Mouse (Mus musculus) monocyte, adult 2 months (primary cell): ENCODE data around the gene Synj2.

Source experiments
- DNase-seq, 2 experiments: peaks; one replicate each; pipeline ENCODE4 v3.0.0; 2022; ENCODE audit warnings: low spot score in 2 of 2, low read depth in 1 of 2

Gene Synj2

DNA sequence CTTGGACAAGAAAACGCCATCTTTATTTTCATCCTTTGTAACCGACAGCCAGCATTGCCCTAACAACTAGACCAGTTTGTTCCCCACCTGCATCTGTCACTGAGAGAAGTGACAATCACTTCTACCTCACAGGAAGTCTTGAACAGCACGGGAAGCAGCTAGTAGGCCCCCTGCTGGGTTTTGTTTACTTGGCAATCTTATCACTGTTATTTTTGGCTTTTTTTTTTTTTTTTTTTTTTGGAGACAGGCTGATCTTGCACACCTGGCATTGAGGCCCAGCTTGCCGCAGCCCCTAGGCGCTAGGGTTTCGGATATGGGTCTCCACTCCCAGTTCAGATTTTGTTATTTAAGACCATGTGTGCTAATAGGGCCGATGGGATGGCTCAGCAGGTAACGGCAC, 32.5 kb downstream of the Synj2 start:
- no peak for DNase-seq

DNA sequence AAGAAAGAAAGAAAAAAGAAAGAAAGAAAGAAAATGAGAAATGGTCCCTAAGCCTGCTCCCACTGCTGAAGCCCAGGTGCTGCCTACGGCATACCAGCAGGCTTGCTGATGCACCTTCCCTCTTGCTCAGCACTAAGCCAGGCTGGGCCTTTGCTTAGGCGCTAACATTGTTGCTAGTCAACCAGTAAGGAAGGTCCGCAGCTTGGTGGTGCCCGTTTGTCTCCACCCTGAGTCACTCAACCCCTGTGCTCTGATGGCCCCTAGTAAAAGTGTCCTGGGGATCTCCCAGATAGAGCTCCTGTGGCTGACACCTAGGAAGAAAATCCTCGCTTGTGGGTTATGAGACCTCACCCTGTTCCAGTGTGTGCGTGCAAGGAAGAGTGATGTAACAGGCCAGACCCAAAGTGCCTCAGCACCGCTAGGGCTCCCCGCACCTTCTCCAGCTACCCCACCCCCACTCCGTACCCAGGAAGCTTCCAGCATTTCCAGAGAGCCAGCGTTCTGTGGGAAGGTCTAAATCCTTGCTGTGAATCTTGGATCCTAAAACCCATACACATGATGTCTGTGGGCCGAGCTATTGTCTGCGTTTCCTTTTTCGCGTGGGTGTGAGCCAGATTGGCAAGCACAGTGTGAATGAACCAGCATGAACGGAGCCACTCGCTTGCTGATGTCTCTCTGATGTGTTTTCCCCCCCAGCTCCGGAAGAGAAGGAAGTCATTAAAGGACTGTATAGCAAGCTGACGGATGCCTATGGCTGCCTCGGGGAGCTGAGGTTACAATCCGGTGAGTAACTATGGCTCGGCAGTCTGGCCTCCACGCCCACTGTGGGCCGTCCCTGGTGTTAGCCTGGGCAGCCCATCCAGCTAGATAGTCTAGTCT, 34.3 kb downstream of the Synj2 start:
- peak; percentile 10 to 26 for DNase-seq

DNA sequence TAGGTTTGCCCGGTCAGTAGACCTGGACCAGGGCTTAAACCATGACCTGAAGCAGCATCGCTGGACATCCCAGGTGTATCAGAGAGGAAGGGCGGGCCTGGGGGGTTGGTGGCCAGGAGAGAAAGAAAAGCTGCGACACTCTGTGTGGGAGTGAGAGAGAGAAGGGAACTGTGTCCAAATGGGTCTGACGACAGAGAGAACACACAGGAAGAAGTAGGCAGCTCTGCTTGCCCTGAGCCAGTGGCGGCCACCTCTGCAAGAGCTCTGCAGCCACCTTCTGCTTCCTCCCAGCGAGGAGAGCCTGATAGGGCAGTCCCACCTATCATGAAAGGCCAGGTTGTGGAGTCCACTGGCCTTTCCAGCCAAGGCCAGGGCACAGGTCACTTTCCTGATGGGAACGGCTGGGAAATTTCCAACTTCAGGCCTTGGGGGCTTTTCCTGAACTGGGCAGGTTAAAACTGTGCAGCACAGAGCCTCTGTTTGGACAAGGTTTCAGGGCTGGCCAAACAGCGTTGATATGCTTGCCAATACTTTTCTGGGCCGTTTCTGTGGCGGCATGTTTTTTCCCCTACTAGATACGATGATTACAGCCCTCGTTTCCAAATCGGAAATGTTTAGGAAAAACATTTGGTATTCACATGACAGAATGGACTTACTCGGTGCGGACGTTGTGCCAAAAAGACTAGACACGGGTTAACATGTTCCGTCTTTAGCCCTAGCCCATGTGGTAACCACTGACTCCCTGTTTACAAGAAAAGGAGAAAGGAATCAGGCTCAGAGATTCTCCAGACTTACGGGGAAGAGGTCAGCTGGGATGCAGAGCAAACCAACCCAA, 35.4 kb downstream of the Synj2 start:
- no peak for DNase-seq

DNA sequence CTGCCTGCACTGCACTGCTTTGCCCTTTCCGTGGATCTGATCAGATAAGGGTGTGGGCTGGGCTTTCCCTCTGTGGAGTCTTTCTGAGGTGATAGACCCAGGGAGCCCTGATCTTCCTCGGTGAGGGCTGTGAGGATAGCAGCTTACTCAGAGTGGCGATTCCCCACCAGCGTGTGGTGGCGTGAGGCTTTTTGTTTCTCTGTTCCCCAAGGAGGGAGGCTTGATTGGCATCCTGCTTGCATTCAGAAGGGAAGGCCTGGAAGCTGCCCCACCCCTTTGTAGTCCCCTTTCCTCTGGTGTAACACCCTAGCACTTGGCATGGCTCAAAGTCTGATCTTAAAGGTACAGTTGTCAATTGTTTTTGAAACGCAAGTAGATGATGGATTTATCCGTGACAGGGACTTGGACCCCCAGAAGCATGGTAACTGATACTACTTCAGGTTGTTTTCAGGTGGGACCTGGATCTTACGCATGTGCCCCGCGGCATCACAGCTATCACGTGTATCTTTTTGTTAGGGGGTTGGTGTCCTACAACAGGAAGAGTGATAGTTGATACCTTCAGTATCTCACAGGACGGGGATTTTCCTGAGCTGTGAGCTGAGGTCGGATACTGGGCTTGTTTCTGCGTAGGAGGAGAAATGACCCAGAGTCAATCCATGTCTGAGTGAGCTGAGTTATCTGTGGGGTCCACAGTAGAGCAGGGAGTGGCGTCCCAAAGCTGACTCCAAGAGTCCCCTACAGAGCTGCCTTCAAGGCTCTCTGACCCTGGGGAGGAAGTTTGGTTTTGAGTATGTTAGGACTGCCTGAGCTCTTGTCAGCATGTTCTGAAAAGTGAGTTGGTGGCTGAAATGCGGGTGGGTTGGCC, 36.2 kb downstream of the Synj2 start:
- no peak for DNase-seq

DNA sequence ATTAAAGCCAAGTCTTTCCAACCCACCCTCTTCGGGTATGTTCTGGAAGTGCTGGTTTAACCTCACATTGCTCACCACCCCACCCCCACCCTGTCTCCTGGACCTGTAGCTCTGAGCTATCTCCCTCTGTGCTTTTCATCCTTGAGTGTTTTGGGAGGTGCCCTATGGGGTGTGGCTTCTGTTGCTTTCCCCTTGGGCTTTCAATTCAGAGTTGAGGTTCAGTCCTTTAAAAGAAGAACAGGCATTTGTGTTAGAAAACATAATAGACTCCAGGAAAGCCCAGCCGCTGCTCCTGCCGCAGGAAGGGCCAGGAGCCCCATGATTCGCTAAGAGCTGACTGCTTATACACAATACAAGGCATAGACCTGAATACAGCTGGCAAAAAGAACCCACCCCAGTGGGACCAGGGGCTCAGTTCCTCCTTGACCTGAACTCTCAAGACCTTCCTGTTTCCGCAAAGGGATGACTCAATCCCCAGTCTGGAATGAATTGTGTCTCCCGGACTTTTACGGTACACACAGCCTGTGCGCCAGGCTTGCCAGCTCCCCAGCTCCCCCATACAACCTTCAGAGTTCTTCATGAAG, 36.9 kb downstream of the Synj2 start:
- peak in 1 of 2 experiments; percentile 9 for DNase-seq

DNA sequence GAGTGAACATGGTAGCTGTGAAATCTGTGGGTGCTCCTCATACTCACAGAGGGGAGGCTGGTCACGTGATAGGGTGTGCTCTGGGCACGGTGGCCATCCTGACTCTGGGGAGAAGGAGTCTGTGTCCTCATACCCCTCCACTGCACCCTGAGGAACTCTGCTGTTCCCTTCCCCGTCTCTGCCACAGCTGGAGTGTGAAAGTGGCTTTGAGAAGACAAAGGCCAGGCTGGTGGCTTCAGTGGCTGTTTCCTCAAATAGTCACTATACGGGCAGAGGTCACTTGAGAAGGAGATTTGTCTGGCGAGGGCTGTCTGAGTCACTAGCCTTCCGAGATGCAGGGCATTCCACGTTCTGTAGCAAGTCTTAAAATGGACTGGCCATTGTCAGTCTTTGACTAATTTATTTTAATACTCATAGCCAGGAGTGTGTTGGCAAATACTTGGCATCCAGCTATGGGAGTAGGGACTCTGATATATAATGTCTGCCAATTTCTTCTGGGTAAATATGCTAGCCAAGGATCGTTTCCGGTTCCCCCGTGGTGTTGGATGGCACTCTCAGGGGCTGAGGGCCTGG, 37.5 kb downstream of the Synj2 start:
- peak in 1 of 2 experiments; percentile 13 for DNase-seq

DNA sequence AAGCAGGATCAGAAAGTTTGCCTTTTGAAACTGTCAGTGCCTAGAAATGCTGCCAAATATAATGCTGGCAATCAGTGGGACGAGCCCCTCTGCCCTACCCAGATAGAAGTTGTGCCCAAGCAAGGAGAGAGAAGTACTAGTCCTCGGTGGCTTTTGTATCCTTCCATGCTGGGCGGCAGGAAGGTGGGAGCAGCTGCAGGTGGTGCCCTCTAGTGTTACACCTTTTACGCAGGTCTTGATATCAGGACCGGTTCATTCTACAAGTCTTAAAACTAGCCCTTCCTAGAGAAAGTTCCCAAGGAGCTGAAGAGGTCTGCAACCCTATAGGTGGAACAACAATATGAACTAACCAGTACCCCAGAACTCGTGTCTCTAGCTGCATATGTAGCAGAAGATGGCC, 39.8 kb downstream of the Synj2 start:
- no peak for DNase-seq

DNA sequence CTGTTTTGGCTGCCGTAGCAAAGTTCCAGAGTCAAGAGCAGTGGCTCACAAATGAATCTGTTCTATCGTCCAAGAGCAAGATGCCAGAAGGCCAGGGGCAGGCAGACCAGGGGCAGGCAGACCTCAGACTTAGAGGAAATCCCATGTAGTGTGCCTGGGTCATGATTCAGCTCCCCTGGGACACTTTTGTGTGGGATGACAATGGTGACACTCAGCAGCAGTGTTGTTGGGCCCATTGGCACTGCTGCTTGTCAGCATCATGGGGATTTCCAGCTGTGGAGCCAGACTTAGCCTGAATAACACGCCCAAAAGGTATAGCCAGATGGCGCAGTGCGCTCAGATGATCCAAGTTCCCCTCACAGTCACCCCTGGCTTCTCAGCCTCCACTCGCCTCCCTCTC, 42.1 kb downstream of the Synj2 start:
- DNase-seq, result no peak

DNA sequence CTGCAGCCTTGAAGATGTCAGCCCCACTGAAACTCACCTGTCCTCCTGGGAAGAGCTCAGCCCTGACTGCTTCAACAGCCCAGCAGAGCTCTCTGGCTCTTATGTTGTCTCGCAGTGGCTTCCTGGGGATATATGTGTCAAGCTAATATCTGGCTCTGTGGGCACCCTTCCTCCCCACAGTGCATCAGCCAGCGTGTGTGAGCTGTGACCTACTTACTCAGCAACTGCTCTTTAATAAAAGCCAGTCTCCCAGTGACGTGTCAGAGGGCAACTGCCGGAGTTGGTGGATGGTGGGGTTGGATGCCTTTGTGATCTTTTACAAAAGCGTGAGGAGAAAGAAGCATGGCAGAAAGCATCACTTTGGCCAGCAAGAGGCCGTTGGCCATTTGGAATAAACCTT, 42.8 kb downstream of the Synj2 start:
- DNase-seq, result no peak

DNA sequence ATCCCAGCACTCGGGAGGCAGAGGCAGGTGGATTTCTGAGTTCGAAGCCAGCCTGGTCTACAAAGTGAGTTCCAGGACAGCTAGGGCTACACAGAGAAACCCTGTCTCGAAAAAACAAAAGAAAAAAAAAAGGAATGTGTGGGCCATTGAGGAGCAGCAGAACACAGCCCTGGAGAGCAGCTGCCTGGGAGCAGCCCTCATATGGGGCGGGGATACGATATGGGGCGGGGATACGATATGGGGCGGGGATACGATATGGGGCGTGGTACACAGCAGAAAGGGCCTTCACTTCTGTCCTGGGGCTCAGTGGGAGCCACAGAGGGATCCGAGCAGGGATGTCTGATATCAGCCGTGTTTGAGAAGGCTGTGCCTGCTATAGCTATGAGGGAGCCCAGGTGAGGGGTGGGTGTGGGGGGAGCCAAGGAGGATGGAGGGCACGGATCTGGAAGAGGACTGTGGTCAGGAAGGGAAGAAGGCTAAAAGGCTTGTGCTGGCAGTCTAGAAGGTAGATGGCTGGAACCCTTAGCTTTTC, 43.7 kb downstream of the Synj2 start:
- DNase-seq, result no peak

DNA sequence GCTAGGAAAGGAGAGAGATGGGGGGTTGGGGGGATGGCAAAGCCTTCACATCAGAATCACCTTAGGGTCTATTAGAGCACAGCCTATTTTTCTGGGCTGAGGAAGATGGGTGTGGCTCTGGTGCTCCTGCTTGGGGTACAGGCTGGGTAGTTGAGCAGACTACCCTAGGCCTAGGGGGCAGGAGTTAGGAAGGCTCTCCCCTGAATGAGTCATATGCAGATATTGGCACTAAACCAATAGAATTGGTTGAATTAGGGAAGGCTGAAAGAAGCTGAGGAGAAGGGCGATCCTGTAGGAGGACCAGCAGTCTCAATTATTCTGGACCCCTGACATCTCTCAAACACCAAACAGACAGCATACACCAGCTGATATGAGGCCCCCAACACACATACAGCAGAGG, 44.2 kb downstream of the Synj2 start:
- no peak for DNase-seq

DNA sequence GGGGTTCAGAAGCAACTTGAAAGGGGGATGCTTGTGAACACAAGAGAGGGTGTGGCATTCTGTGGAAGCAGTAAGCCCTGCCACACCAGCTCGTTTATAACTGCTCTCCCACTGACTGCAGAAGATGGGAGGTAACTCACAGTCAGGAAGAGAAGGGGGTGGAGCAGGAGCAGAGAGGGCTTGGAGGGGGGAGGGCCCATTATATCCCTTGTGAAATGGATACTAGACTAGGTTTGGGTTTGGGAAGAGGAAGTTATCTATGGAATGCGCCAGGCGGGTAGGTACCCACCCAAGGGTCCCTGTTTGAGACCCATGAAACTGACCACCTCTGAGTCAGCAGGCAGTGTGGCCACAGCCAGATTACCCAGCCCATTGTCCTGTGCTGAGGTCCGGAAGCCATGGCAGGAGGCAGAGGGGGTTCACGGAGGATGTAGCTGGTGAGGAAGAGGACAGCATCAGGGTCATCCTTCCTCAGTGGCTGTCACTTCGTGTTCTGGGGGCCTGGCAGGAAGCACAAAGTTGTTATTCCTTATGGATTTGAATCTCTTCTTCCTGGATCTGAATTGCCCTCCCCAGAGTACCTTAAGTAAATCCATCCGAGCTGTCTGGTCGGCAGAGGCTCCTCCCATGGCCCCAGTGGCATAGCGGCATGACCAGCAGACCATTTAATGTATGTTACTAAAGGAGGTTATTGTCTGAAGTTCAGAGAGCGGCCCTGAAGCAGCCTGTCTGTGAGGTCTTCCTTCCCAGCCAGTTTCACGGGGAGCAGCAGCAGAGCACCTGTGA, 46.4 kb downstream of the Synj2 start:
- DNase-seq, result no peak

DNA sequence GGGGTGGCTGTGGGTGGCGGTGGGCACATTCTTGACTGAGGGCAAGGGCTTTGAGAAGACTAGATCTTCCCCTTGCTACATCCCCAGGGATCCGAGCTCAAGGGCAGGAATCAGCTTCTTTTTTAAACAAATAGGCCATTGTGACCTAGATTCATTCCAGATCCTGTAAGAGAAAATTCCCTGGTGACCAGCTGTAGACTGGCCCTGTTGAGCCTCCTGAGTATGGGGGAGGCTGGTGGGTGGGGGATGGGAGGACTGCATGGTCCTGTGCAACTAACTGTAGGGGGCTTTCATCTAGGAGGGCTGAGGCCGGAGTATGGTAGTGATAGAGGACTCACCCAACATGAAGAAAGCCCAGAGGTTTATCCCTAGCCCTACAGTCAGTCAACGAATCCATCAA, 47.0 kb downstream of the Synj2 start:
- DNase-seq, result no peak

DNA sequence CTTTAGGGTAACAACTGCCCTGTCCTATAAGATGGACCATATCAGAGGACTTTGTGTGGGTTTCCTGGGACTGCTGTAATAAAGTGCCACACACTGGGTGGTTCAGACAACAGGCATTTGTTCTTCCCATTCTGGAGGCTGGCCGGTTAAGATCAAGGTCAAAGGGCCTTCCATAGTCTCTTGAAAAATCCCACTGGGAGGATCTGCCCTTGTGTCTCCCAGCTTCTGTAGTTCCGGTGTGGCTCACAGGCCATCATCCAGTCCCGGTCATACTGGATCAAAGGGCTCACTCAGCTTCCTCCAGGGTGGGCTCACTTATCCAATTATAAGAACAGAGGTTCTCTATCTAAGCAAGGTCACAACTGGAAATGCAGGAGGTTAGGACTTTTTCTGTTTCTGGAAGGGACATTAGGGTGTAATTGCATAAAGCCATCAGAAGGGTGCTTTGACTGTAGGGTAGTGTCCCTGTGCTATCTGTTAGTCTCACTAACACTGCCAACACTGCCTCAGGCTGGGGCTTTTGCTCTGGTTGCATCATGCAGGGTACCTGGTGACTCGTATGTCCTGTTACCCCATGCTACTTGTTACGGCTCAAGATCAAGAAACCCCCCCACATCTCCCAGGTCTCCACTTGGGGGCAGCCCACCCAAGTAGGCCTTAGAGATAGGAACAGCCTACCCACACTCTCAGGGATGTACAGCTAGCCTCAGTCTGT, 51.9 kb downstream of the Synj2 start:
- DNase-seq, result no peak

DNA sequence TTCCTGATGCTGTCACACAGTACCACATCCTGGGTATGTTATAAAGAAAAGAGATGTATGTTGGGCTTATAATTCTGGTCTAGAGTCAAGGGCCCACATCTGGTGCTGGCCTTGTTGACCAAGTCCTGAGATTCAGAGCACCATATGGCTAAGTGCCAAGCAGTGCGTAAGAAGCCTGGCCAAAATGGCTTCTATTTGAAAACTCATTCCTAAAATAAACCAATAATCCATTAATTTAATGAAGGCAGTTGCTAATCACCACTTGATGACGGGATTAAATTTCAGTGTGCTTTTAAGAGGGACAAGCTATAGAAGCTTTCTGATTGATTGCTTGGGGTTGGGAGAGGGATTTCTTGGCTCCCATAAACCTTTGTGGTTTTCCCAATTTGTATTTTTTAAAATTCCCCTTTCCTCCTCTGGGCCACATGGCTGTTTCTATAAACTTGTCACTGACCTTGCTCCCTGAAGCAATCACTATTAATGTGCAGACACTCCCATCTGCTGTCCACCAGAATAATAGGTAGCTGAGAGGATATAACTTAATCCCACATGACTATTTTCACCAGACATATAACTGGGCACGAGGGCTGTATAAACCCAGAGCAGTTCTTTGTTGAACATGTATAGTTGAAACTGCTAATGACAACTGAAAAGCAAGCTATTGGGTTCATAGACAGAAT, 52.6 kb downstream of the Synj2 start:
- DNase-seq, result no peak

DNA sequence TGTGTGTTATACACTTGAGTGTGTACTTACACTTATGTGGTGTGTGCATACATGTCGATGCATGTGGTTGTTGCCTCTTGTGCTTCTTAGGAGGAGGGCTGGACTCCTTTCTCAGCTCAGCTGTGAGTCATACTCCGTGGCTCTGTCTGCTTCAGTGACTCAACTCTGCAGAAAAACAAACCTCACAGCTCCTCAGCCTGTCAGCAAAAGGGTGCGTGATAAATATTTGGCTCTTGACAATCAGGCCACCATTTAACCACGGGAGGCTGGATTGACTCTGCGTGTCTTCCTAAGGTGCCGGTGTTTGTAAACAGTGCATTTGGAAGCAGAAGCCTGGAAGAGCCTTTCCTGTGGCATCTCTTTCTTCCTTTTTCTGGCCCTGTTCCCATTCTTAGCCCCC, 53.5 kb downstream of the Synj2 start:
- DNase-seq, result no peak

DNA sequence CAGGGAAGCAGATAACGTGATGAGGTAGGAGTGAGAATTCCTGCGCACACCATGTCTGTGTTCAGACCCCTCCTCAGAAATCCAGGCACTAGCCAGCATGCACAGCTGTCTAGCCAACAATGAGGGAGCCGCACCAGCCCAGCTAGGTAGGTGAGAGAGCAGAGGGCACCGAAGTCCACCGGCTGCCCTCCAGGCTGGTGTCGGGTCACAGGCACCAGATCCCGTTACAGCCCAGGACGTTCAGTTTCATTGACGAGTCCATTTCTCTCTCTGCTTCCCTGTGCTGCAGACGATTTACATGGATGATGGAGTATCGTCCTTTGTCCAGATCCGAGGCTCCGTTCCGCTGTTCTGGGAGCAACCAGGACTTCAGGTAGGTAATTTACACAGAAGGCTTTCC, 55.5 kb downstream of the Synj2 start:
- DNase-seq, result no peak
